Mouse (Mus musculus) macrophage (primary cell): ENCODE measurements around the gene Ss18l1. TPM values are rescaled to one million over a fixed set of nuclear protein-coding genes. Genes with fewer than 3 reads are reported as not detected.

Experiments used
- H3K27ac ChIP-seq: fragments of 350-480 bp; formaldehyde crosslinking; 2 replicates; pipeline ENCODE4 v1.9.0; 2021
- H3K36me3 ChIP-seq: fragments of 350-480 bp; formaldehyde crosslinking; 2 replicates; pipeline ENCODE4 v1.9.0; 2021; ENCODE audit errors: inconsistent target
- H3K4me3 ChIP-seq: fragments of 350-480 bp; formaldehyde crosslinking; 2 replicates; pipeline ENCODE4 v1.9.0; 2021; ENCODE audit errors: inconsistent target
- H3K79me2 ChIP-seq: fragments of 350-480 bp; formaldehyde crosslinking; 2 replicates; pipeline ENCODE4 v1.9.0; 2021; ENCODE audit errors: inconsistent target
- WGBS: methylation state at CpG from one replicate; pipeline ENCODE4 v1.1.7; 2026; ENCODE audit warnings: inconsistent platforms; ENCODE audit not compliant: missing documents; 5-methylcytosine and 5-hydroxymethylcytosine counted together
- polyA plus RNA-seq: library from polyadenylated mRNA; stranded (reverse); fragments of 250-400 nt; gene quantifications from 3 replicates; pipeline ENCODE4 v1.2.4, GENCODE M21; 2018; ENCODE audit warnings: inconsistent platforms

Ss18l1 gene
- polyA plus RNA-seq, 1 experiment from 2014 or later = 2.5 TPM

- H3K36me3 ChIP-seq = peaks cover 14% of the 10 kb centered on the region; the same call in 1 of the 2 replicates
- peak within 1 kb of the TSS; percentile 47 for H3K4me3 ChIP-seq
- H3K79me2 ChIP-seq = peaks cover 22% of the 10 kb centered on the region; the same call in 1 of the 2 replicates
- H3K27ac ChIP-seq = no peak within 1 kb of the TSS
- under 1% methylated on average over 63 of the region's 80 CpGs for WGBS
These were observed 17.8 kb upstream of the Ss18l1 start, which contains the start of gene Lsm14b for GRCm38 (mm10) chr2:180024401-180025098. TSS of gene Lsm14b (plus strand) at chr2:180024987.

GRCm38 (mm10) chr2:180025135-180025860, 17.0 kb upstream of the Ss18l1 start:
- peaks cover 22% of the 10 kb centered on the region; the same call in 1 of the 2 replicates for H3K79me2 ChIP-seq

GRCm38 (mm10) chr2:180025861-180026200, 16.5 kb upstream of the Ss18l1 start:
- peaks cover 22% of the 10 kb centered on the region; the same call in 1 of the 2 replicates for H3K79me2 ChIP-seq

More at GRCm38 (mm10) chr2:180025135-180025860, 17.0 kb upstream of the Ss18l1 start:
- H3K4me3 ChIP-seq = peak overlapping the region; percentile 41
- no peak overlapping the region for H3K27ac ChIP-seq
- WGBS = under 1% methylated on average over 55 of the region's 84 CpGs
- H3K36me3 ChIP-seq = peaks cover 21% of the 10 kb centered on the region; the same call in 1 of the 2 replicates

GRCm38 (mm10) chr2:180027768-180028167, 14.5 kb upstream of the Ss18l1 start:
- WGBS = 88% methylated on average over 9 of the region's 9 CpGs
- H3K4me3 ChIP-seq = no peak overlapping the region
- H3K36me3 ChIP-seq = peaks cover 44% of the 10 kb centered on the region
- H3K79me2 ChIP-seq = peaks cover 22% of the 10 kb centered on the region; the same call in 1 of the 2 replicates
- H3K27ac ChIP-seq = no peak overlapping the region

More at GRCm38 (mm10) chr2:180025861-180026200, 16.5 kb upstream of the Ss18l1 start:
- WGBS = 36% methylated on average over 6 of the region's 6 CpGs
- Histone ChIP-seq H3K27ac (no peak overlapping the region), H3K4me3 (peak overlapping the region; percentile 41), H3K36me3 (peaks cover 26% of the 10 kb centered on the region)

GRCm38 (mm10) chr2:180031270-180031669, 11.0 kb upstream of the Ss18l1 start:
- peaks cover 14% of the 10 kb centered on the region; the same call in 1 of the 2 replicates for H3K79me2 ChIP-seq
- WGBS = 84% methylated on average over 6 of the region's 6 CpGs
- H3K4me3 ChIP-seq = no peak overlapping the region
- no peak overlapping the region for H3K27ac ChIP-seq
- peaks cover 60% of the 10 kb centered on the region for H3K36me3 ChIP-seq

- H3K4me3 ChIP-seq = no peak overlapping the region
- H3K36me3 ChIP-seq = peaks cover 77% of the 10 kb centered on the region
- WGBS = 40% methylated on average over 3 of the region's 3 CpGs
- H3K27ac ChIP-seq = no peak overlapping the region
- peaks cover under 1% of the 10 kb centered on the region; the same call in 1 of the 2 replicates for H3K79me2 ChIP-seq
These were observed 9.4 kb upstream of the Ss18l1 start for GRCm38 (mm10) chr2:180032925-180033324.

- whole genome bisulfite sequencing = 72% methylated on average over 3 of the region's 3 CpGs
- H3K79me2 ChIP-seq = peaks cover 11% of the 10 kb centered on the region
- no peak overlapping the region for H3K4me3 ChIP-seq
- H3K27ac ChIP-seq = no peak overlapping the region
- peaks cover 78% of the 10 kb centered on the region for H3K36me3 ChIP-seq
These were observed 8.4 kb upstream of the Ss18l1 start for GRCm38 (mm10) chr2:180033956-180034355.

GRCm38 (mm10) chr2:180034753-180035152, 7.6 kb upstream of the Ss18l1 start:
- H3K27ac ChIP-seq = no peak overlapping the region
- no peak overlapping the region for H3K4me3 ChIP-seq
- peaks cover 72% of the 10 kb centered on the region for H3K36me3 ChIP-seq
- peaks cover 19% of the 10 kb centered on the region for H3K79me2 ChIP-seq
- WGBS = 71% methylated on average over 5 of the region's 5 CpGs

GRCm38 (mm10) chr2:180040406-180040805, 1.9 kb upstream of the Ss18l1 start:
- H3K4me3 ChIP-seq = peak overlapping the region; percentile 57
- peaks cover 56% of the 10 kb centered on the region for H3K79me2 ChIP-seq
- 12% methylated on average over 6 of the region's 6 CpGs for WGBS
- peaks cover 36% of the 10 kb centered on the region for H3K36me3 ChIP-seq
- peak overlapping the region; percentile 46 for H3K27ac ChIP-seq

GRCm38 (mm10) chr2:180041577-180042255, 593 bp upstream of the Ss18l1 start:
- H3K4me3 ChIP-seq = peak overlapping the region; percentile 57
- H3K27ac ChIP-seq = peak overlapping the region; percentile 46
- peaks cover 68% of the 10 kb centered on the region for H3K79me2 ChIP-seq
- H3K36me3 ChIP-seq = peaks cover 24% of the 10 kb centered on the region
- WGBS = under 1% methylated on average over 66 of the region's 66 CpGs

GRCm38 (mm10) chr2:180042858-180043515, 678 bp downstream of the Ss18l1 start:
- peaks cover 69% of the 10 kb centered on the region for H3K79me2 ChIP-seq
- 1% methylated on average over 59 of the region's 66 CpGs for WGBS
- H3K4me3 ChIP-seq = peak overlapping the region; percentile 16; the same call in 1 of the 2 replicates
- no peak overlapping the region for H3K27ac ChIP-seq
- H3K36me3 ChIP-seq = peaks cover 11% of the 10 kb centered on the region

GRCm38 (mm10) chr2:180045283-180045682, 3.0 kb downstream of the Ss18l1 start:
- WGBS = 59% methylated on average over 4 of the region's 4 CpGs
- no peak overlapping the region for H3K4me3 ChIP-seq
- H3K36me3 ChIP-seq = no peaks in the 10 kb centered on the region
- peaks cover 59% of the 10 kb centered on the region for H3K79me2 ChIP-seq
- no peak overlapping the region for H3K27ac ChIP-seq

- Histone ChIP-seq H3K36me3 (no peaks in the 10 kb centered on the region), H3K4me3 (no peak overlapping the region), H3K79me2 (peaks cover 45% of the 10 kb centered on the region; the same call in 1 of the 2 replicates), H3K27ac (no peak overlapping the region)
- 60% methylated on average over 3 of the region's 3 CpGs for WGBS
These were observed 5.3 kb downstream of the Ss18l1 start for GRCm38 (mm10) chr2:180047580-180047979.
